Mouse (Mus musculus): Measurements from ENCODE around the gene Ypel3.

Ypel3 gene

DNA sequence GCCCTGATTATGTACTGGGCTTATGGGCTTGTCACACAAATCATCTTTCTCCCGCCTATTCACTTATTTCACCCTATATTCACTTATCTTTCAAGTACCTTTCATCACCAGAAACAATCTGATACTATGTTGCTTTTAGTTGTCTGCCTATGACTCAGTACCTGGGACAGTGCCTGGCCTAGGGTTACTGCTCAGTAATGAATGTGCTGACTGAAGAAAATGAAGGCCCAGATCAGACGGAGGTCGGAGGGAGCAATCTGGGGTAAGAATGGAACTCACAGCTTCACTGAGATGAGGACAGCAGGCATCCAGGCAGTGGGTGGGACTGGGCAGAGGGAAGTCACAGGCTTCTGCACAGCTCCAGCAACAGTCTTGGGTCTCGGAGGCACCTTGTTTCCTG, 30.6 kb downstream of the Ypel3 start:
- no peak for DNase-seq (ENCODE audit: low read depth, low spot score)
- no peaks in the 10 kb centered on the region for H3K36me3 ChIP-seq (ENCODE audit: control insufficient read depth, insufficient read depth, low read length, poor library complexity, severe bottlenecking)
- H3K27me3 ChIP-seq (ENCODE audit: control insufficient read depth, insufficient read depth, low read length, poor library complexity, severe bottlenecking), result no peaks in the 10 kb centered on the region

DNA sequence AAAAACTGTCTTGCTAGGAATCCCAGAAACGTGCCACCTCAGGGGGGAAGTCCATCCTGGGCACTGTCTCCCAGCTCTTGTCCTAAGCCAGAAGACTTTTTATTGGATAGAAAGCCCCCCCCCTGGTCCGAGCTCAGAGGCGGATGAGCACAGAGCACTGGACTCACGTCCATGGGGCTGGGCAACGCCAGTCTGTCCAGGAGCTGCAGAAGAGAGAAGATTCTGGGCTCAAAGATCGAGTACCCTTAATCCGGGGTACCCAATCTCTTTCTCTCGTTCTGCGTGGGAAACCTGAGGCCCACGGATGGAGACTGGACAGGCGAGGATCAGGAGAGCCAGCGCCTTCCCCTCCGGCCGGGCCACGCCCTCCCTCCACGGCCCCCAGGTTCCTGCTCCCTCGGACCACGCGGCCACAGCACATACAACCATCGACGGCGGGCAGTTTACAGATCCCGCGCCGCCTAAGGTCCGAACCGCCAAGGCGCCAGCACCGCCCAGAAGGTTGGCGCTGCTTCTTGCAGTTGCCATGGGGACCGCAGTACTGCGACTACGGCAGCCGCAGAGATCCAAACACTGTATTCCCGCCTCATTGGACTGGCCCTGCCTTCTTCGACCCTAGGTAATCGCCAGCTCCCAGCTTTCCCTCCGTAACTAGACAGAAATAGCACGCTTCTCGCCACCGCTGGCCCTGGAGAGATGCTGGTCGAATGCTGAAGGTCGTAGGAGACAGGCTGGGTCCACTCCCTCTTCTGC, 32.1 kb downstream of the Ypel3 start:
- Histone ChIP-seq H3K36me3 (ENCODE audit: control insufficient read depth, insufficient read depth, low read length, poor library complexity, severe bottlenecking) (no peaks in the 10 kb centered on the region), H3K27me3 (ENCODE audit: control insufficient read depth, insufficient read depth, low read length, poor library complexity, severe bottlenecking) (no peaks in the 10 kb centered on the region)
- peak; percentile 49 for DNase-seq (ENCODE audit: low read depth, low spot score)

DNA sequence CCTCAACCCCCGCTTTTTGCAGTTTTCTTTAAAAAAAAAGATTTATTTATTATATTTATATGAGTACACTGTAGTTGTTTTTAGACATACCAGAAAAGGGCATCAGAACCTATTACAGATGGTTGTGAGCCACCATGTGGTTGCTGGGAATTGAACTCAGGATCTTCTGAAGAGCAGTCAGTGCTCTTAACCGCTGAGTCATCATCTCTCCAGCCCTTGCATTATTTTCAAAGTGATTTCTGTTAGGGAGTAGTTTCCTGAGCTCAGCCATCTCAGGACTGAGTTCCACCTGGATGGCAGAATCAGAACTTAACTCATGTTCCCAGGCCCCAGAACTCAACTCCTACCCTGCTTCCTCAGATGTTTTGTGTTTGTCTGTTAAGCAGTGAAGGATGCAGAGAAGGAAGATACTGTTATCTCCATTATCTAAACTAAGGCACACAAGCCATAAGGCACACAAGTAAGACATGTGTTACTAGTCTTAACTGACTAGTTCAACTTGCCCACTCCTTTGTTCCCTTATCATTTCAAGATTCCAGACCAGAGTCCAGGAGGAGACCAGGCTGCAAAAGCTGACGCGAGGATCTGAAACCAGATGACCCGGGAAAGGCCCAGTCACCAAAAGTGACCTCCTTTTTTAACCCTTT, 33.1 kb downstream of the Ypel3 start:
- no peaks in the 10 kb centered on the region for H3K27me3 ChIP-seq (ENCODE audit: control insufficient read depth, insufficient read depth, low read length, poor library complexity, severe bottlenecking)
- no peak for DNase-seq (ENCODE audit: low read depth, low spot score)
- no peaks in the 10 kb centered on the region for H3K36me3 ChIP-seq (ENCODE audit: control insufficient read depth, insufficient read depth, low read length, poor library complexity, severe bottlenecking)

DNA sequence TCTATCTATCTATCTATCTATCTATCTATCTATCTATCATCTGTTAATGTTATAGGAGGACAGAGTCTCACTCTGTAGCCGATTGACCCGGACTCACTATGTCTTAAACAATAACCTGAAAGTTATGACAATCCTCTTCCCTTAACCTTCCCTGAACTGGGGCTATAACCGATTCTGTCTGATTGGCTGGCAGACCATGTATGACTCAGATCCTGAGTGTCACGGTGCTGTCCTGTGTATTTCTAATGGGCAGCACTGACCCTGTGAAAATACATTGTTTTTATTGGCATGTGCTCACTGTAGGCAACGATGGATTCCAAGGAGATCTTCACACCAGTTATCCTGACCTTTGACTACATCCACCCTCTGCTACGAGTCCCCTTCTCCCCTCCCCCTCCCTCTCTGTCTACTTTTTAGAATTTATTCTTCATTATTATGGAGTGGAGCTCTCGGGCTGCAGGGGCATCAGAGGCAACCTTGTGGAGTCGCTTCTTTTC, 39.0 kb downstream of the Ypel3 start:
- Histone ChIP-seq H3K36me3 (ENCODE audit: control insufficient read depth, insufficient read depth, low read length, poor library complexity, severe bottlenecking) (no peaks in the 10 kb centered on the region), H3K27me3 (ENCODE audit: control insufficient read depth, insufficient read depth, low read length, poor library complexity, severe bottlenecking) (no peaks in the 10 kb centered on the region)
- no peak for DNase-seq (ENCODE audit: low read depth, low spot score)

DNA sequence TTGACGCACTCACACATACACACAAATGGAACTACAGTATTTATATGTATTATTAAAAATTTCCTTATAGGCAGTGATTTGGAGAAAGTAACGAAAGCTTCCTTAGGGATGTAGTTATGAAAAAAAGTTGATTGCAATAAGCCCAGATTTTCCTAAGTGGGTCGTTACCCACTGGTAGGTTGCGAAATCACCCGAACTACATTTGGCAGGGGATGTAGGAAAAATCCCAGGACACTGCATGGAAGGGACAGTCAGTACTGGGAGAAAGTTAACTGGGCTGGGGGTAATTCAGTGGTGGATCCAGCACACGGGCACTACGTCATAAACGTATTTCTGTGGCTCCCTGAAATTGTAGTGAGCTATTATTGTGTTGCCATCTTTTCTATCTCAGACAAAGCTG, 39.7 kb downstream of the Ypel3 start:
- no peak for DNase-seq (ENCODE audit: low read depth, low spot score)
- Histone ChIP-seq H3K27me3 (ENCODE audit: control insufficient read depth, insufficient read depth, low read length, poor library complexity, severe bottlenecking) (no peaks in the 10 kb centered on the region), H3K36me3 (ENCODE audit: control insufficient read depth, insufficient read depth, low read length, poor library complexity, severe bottlenecking) (no peaks in the 10 kb centered on the region)

DNA sequence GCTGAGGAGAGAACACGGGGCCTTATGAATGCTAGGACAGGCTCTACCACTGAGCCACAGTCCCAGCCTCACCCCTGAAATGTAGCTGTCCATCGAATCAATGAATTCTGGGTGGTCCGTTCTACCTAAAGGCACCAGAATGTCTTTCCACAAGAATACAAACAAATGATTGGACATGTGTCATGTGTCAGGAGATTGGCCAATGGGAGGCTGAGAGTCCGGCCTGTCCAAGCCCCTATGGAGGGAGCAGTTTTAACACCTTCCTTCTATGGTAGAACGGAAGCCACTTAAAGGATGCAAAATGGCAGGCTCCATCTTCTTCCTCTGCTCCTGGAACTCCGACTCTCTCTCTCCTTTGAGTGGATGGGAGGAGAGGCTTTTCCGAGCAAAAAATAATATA, 40.8 kb downstream of the Ypel3 start:
- DNase-seq (ENCODE audit: low read depth, low spot score), result no peak
- H3K36me3 ChIP-seq (ENCODE audit: control insufficient read depth, insufficient read depth, low read length, poor library complexity, severe bottlenecking), result no peaks in the 10 kb centered on the region
- H3K27me3 ChIP-seq (ENCODE audit: control insufficient read depth, insufficient read depth, low read length, poor library complexity, severe bottlenecking), result no peaks in the 10 kb centered on the region

DNA sequence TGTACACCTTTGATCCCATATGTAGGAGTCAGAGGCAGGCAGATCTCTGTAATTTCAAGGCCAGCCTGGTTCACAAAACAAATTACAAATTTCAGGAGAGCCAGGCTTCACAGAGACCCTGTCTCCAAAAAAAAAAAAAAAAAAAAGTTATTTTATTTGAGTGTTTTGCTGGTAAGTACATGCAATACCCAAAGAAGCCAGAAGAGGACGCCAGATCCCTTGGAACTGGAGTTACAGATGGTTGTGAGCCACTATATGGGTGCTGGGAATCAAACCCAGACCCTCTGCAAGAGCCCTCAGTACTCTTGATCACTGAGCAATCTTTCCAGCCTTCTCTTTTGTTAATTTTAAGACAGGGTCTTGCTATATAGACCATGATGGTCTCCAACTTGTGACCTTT, 42.1 kb downstream of the Ypel3 start:
- no peaks in the 10 kb centered on the region for H3K36me3 ChIP-seq (ENCODE audit: control insufficient read depth, insufficient read depth, low read length, poor library complexity, severe bottlenecking)
- no peaks in the 10 kb centered on the region for H3K27me3 ChIP-seq (ENCODE audit: control insufficient read depth, insufficient read depth, low read length, poor library complexity, severe bottlenecking)
- no peak for DNase-seq (ENCODE audit: low read depth, low spot score)

DNA sequence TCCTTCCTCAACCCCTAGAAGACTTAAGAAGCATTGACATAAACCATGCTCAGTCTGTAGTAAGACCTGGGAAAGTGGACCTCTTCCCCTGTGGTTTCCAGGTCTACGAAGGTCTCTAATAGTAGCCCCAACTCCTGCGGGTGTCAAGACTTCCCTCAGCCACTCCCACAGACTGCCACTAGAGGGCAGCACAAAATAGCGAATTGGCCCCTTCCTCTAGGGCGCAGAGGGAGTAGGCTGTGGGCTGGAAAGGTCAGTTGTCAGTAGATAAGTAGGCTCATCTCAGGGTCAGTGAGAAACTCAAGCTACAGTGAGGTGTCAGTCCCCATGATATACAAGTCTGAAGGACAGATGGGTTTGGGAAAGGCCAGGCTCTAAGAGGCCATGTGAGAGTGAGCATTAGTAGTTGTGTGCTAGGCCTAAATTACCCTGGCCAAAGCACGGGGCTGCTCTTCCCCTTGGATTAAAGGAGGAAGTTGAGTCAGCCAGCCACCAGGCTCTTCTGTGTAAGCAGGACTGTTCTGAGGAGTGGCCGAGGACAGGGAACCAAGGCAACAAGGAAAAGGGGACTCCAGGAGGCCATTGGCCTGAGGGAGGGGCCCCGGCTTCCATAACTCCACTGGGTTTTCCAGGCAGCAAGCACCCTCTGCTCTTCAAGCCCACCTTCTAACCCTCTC, 45.2 kb downstream of the Ypel3 start:
- H3K36me3 ChIP-seq (ENCODE audit: control insufficient read depth, insufficient read depth, low read length, poor library complexity, severe bottlenecking), result no peaks in the 10 kb centered on the region
- peak; percentile 87 for DNase-seq (ENCODE audit: low read depth, low spot score)
- no peaks in the 10 kb centered on the region for H3K27me3 ChIP-seq (ENCODE audit: control insufficient read depth, insufficient read depth, low read length, poor library complexity, severe bottlenecking)

- no peak for DNase-seq (ENCODE audit: low read depth, low spot score)
These were observed 46.0 kb downstream of the Ypel3 start for GRCm38 (mm10) chr7:126822741-126823140.

DNA sequence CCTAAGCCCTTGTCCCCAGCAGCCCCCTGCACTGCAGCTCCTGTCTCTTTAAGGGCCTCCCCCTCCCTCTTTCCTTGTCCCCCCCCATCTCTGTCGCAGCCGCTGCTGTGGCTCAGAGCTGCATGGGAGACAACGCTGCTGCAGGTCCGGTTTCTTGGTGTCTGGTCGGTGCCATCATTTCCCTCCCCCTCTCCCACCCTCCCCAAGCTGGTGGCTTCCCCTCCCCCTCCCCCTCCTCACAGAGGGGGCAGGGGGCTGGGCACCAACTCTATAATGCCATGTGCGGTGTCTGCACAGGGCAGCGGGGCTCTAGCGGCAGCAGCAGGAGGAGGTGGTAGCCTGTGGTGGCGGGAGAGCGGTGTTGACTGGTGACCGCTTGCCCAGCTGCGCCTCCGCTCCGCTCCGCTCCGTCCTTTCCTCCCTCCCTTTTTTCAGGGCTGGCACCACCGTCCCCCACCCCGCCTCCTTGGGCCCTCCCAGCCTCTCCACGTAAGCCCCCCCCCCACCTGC, 46.5 kb downstream of the Ypel3 start:
- no peaks in the 10 kb centered on the region for H3K27me3 ChIP-seq (ENCODE audit: control insufficient read depth, insufficient read depth, low read length, poor library complexity, severe bottlenecking)
- no peaks in the 10 kb centered on the region for H3K36me3 ChIP-seq (ENCODE audit: control insufficient read depth, insufficient read depth, low read length, poor library complexity, severe bottlenecking)
- DNase-seq (ENCODE audit: low read depth, low spot score), result no peak

More at GRCm38 (mm10) chr7:126822741-126823140, 46.0 kb downstream of the Ypel3 start:
- no peaks in the 10 kb centered on the region for H3K36me3 ChIP-seq (ENCODE audit: control insufficient read depth, insufficient read depth, low read length, poor library complexity, severe bottlenecking)
- no peaks in the 10 kb centered on the region for H3K27me3 ChIP-seq (ENCODE audit: control insufficient read depth, insufficient read depth, low read length, poor library complexity, severe bottlenecking)

DNA sequence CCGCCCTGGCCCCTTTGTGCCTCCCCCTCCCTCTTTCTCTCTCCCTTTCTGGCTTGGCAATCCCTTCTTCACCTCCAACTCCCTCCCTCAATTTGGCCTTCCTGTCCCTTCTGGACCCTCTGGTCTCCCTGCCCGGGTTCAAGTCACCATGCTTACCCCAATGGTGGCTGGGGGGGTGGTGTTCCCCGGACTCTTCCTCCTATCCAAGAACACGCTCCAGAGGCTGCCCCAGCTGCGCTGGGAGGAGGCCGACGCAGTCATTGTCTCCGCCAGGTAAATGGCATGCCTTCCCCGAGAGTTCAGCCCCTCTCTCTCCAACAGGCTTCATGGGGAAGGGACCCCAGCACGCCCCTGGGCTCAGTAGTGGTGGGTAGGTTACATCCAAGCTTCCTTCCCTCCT, 47.2 kb downstream of the Ypel3 start:
- DNase-seq (ENCODE audit: low read depth, low spot score), result no peak
- H3K27me3 ChIP-seq (ENCODE audit: control insufficient read depth, insufficient read depth, low read length, poor library complexity, severe bottlenecking), result no peaks in the 10 kb centered on the region
- no peaks in the 10 kb centered on the region for H3K36me3 ChIP-seq (ENCODE audit: control insufficient read depth, insufficient read depth, low read length, poor library complexity, severe bottlenecking)

- no peaks in the 10 kb centered on the region for H3K27me3 ChIP-seq (ENCODE audit: control insufficient read depth, insufficient read depth, low read length, poor library complexity, severe bottlenecking)
- peak; percentile 28 for DNase-seq (ENCODE audit: low read depth, low spot score)
- H3K36me3 ChIP-seq (ENCODE audit: control insufficient read depth, insufficient read depth, low read length, poor library complexity, severe bottlenecking), result no peaks in the 10 kb centered on the region
These were observed 48.6 kb downstream of the Ypel3 start for GRCm38 (mm10) chr7:126825403-126825802.

GRCm38 (mm10) chr7:126825952-126826351, 49.2 kb downstream of the Ypel3 start:
- Histone ChIP-seq H3K36me3 (ENCODE audit: control insufficient read depth, insufficient read depth, low read length, poor library complexity, severe bottlenecking) (no peaks in the 10 kb centered on the region), H3K27me3 (ENCODE audit: control insufficient read depth, insufficient read depth, low read length, poor library complexity, severe bottlenecking) (no peaks in the 10 kb centered on the region)
- no peak for DNase-seq (ENCODE audit: low read depth, low spot score)
